ENCODE assay signal across 8 mouse cellular contexts in genomic region chr1:61181099-61181821, GRCm38 (mm10).
DNase-seq lines count a peak whose midpoint lies in the region; ATAC-seq and TF ChIP-seq lines count a peak whose summit lies in the region.

No protein-coding gene starts in this region.

- no peaks in the 10 kb centered on the region for H3K36me3 ChIP-seq in hindbrain, embryonic 15.5 days

- H3K4me1 ChIP-seq in hindbrain, embryonic 15.5 days (replicated peaks), result peaks cover 35% of the 10 kb centered on the region

- H3K9me3 ChIP-seq in hindbrain, embryonic 15.5 days, result no peaks in the 10 kb centered on the region

- DNase-seq in Patski (ENCODE audit: low read depth, low spot score), result peak; percentile 20
- DNase-seq in cerebellum, postnatal 10 days, result peak; percentile 99 to 100
- DNase-seq in frontal cortex, postnatal 36 days (ENCODE audit: low spot score in 2 of 2), result peak; percentile 92 to 93
- DNase-seq in layer of hippocampus, postnatal 36 days, result peak; percentile 91 to 93
- DNase-seq in lung, postnatal 25 days (ENCODE audit: low spot score), result peak; percentile 86
- DNase-seq in retina, postnatal 1 day, result peak; percentile 90
- peak; percentile 95 for DNase-seq in thymus, postnatal 4 days

- ATAC-seq in Patski, result peak; percentile 76
- peak; percentile 93 for ATAC-seq in hindbrain, embryonic 15.5 days (ENCODE audit: low FRiP score, low read depth)

- H3K4me3 ChIP-seq in hindbrain, embryonic 15.5 days, result peak overlapping the region; percentile 16

- in situ Hi-C loops in Patski (cut with MboI; ENCODE audit: low pct_unique_long_range_greater_than_20kb), result loop anchor here (10.0 to 25.0 kb wide), 3 partner anchors 194 to 1784 kb away; no protein-coding TSS in a partner anchor

- TF ChIP-seq CTCF in Patski (IDR thresholded peaks at IDR 0.05), result peak; percentile 97

- CTCF ChIA-PET in Patski (lab: Charles Lee), result interaction anchor here (0.8 to 1.3 kb wide), 7 partner anchors 10 to 1784 kb away, joined by 3 to 7 read pairs (median 3); no protein-coding TSS in a partner anchor

- H3K9ac ChIP-seq in hindbrain, embryonic 15.5 days, result peak overlapping the region; percentile 30

- POLR2A ChIA-PET in Patski (lab: Charles Lee), result interaction anchor here (0.5 kb wide), 1 partner anchor 114 kb away, joined by 3 read pairs; no protein-coding TSS in a partner anchor

- H3K27ac ChIP-seq in hindbrain, embryonic 15.5 days (replicated peaks), result peak overlapping the region; percentile 80

- H3K27me3 ChIP-seq in Patski, result no peaks in the 10 kb centered on the region
- H3K27me3 ChIP-seq in hindbrain, embryonic 15.5 days, result no peaks in the 10 kb centered on the region

- peak overlapping the region; percentile 49 for H3K4me2 ChIP-seq in hindbrain, embryonic 15.5 days

- 17% methylated on average over 15 of the region's 15 CpGs for WGBS in hindbrain, embryonic 15.5 days

Comparison
In these comparisons a context has a peak if more than half of its experiments do, and no peak if none do; other contexts are left out.
1. Peak in every context shown above with its lines: DNase-seq, ATAC-seq, H3K4me3 ChIP-seq and H3K27ac ChIP-seq.
2. DNase-seq: peak in every context shown above with its lines; median percentile 100 in cerebellum, postnatal 10 days; 95 in thymus, postnatal 4 days; 92 in frontal cortex, postnatal 36 days; 92 in layer of hippocampus, postnatal 36 days; 90 in retina, postnatal 1 day; 86 in lung, postnatal 25 days; 20 in Patski.